ENCODE assay signal across 10 mouse cellular contexts in the genomic region with DNA sequence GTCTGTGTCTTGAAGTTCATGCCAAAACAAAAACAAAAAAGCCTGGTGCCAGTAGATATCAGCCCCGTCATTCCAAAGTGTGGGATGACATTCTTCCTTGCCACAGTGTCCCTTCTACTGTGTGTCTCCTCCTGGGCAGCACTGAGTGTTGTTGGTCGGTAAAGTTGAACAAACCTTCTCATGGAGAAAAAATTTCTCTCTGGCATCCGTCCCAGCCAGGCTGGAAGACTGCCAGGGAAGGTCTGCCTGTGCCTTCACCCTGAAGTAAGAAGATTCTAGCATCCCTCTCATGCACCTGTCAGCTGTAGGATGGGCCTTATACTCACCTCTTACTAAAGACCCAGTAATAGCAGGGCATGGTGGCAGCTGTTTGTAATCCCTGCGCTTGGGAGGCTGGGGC. TPM values are rescaled to one million over a fixed set of nuclear protein-coding genes. Genes with fewer than 3 reads are reported as not detected.
DNase-seq lines count a peak whose midpoint lies in the region; ATAC-seq and TF ChIP-seq lines count a peak whose summit lies in the region.
"Had no signal": no experiment of that assay in that cellular context is flagged by ENCODE, and none has a peak within 500 bp of the region (broad histone marks: within the 10 kb centered on the region; RNA-seq: fewer than 3 reads in every experiment).

No protein-coding gene starts in this region.

- H3K36me3 ChIP-seq in kidney, embryonic 16.5 days (ENCODE audit: insufficient read depth, low read length): no peaks in the 10 kb centered on the region
- H3K36me3 ChIP-seq in heart, postnatal 0 days (replicated peaks; ENCODE audit: control insufficient read depth, insufficient read depth, low read length): no peaks in the 10 kb centered on the region
- H3K36me3 ChIP-seq: liver, embryonic 13.5 days had no signal

- H3K4me3 ChIP-seq in kidney, embryonic 16.5 days (ENCODE audit: low read length): no peak overlapping the region
- H3K4me3 ChIP-seq in heart, postnatal 0 days (ENCODE audit: low read depth, low read length): no peak overlapping the region
- H3K4me3 ChIP-seq: liver, embryonic 13.5 days had no signal

- TF ChIP-seq EP300 in heart, postnatal 0 days (IDR thresholded peaks at IDR 0.05; ENCODE audit: low read depth): no peak

- no peaks in the 10 kb centered on the region for H3K9me3 ChIP-seq in kidney, embryonic 16.5 days (ENCODE audit: low read length)
- H3K9me3 ChIP-seq in heart, postnatal 0 days (replicated peaks; ENCODE audit: control insufficient read depth, low read length): no peaks in the 10 kb centered on the region
- H3K9me3 ChIP-seq: G1E; liver, embryonic 13.5 days had no signal

- no peak overlapping the region for H3K4me2 ChIP-seq in kidney, embryonic 16.5 days (replicated peaks; ENCODE audit: low read depth, low read length)
- H3K4me2 ChIP-seq in heart, postnatal 0 days (ENCODE audit: low read depth, low read length): no peak overlapping the region
- H3K4me2 ChIP-seq: liver, embryonic 13.5 days had no signal

- no peak for TF ChIP-seq CTCF in heart, postnatal 0 days (IDR thresholded peaks at IDR 0.05; ENCODE audit: low read depth)

- DNase-seq in kidney, adult 11 months: peak; percentile 66
- DNase-seq in adrenal gland, adult 2 months: peak; percentile 88
- DNase-seq in heart, postnatal 0 days (ENCODE audit: low spot score): peak; percentile 35
- peak; percentile 72 for DNase-seq in ovary, postnatal 36 days (ENCODE audit: low spot score)
- no peak for DNase-seq in embryo, embryonic 11 days
- no peak for DNase-seq in layer of hippocampus, postnatal 36 days
- DNase-seq: liver, embryonic 13.5 days had no signal

- H3K27ac ChIP-seq in kidney, embryonic 16.5 days (ENCODE audit: low read length): no peak overlapping the region
- H3K27ac ChIP-seq in heart, postnatal 0 days (ENCODE audit: low read depth): peak overlapping the region; percentile 56
- H3K27ac ChIP-seq: liver, embryonic 13.5 days had no signal

- peaks cover 14% of the 10 kb centered on the region for H3K4me1 ChIP-seq in kidney, embryonic 16.5 days (ENCODE audit: insufficient read depth, low read length)
- H3K4me1 ChIP-seq in heart, postnatal 0 days (ENCODE audit: control insufficient read depth, insufficient read depth): peaks cover 15% of the 10 kb centered on the region

- no peak for ATAC-seq in kidney, embryonic 16.5 days (ENCODE audit: low FRiP score, low TSS enrichment)
- ATAC-seq in heart, postnatal 0 days (ENCODE audit: insufficient read depth, low read depth): no peak
- ATAC-seq in megakaryocyte-erythroid progenitor cell, adult 5-6 weeks (replicated peaks; ENCODE audit: low FRiP score, low TSS enrichment, poor library complexity, severe bottlenecking): no peak

- H3K9ac ChIP-seq in kidney, embryonic 16.5 days (replicated peaks; ENCODE audit: low read length): no peak overlapping the region
- no peak overlapping the region for H3K9ac ChIP-seq in heart, postnatal 0 days (replicated peaks; ENCODE audit: low read depth, low read length)
- H3K9ac ChIP-seq: liver, embryonic 13.5 days had no signal

- no peaks in the 10 kb centered on the region for H3K27me3 ChIP-seq in kidney, embryonic 16.5 days (ENCODE audit: insufficient read depth, low read length)
- no peaks in the 10 kb centered on the region for H3K27me3 ChIP-seq in heart, postnatal 0 days (ENCODE audit: control insufficient read depth, insufficient read depth, low read length)
- H3K27me3 ChIP-seq: liver, embryonic 13.5 days had no signal

- 59% methylated on average over 4 of the region's 4 CpGs for WGBS in kidney, embryonic 16.5 days
- WGBS in heart, postnatal 0 days: 14% methylated on average over 4 of the region's 4 CpGs

RNA-seq across cellular contexts. Expression of a gene that starts 4.4 kb away (rescaled TPM):
- polyA plus RNA-seq in kidney, embryonic 16.5 days (2015; fragmentation: Nextera tagmentation; extraction: Ambion mirVana): 75.3 and 92.2 TPM in 2 replicates
- total RNA-seq in adrenal gland, adult 2 months (2021): 10 to 100 TPM; 72.2 to 88.9 TPM
- 5.4 and 8.1 TPM in 2 replicates for polyA plus RNA-seq in adrenal gland, adult 2 months (2012; rRNA removed)
- total RNA-seq in heart, postnatal 0 days (2014; rRNA removed; ENCODE audit: low replicate concordance): 4.4 and 39.0 TPM in 2 replicates
- polyA plus RNA-seq in heart, postnatal 0 days (2015; fragmentation: Nextera tagmentation; extraction: Ambion mirVana): 26.4 and 26.9 TPM in 2 replicates
- total RNA-seq in layer of hippocampus, postnatal 36 days (2021): 100 to 1,000 TPM in 1 of 2 experiments, 10 to 100 TPM in 1; 97.9 to 104 TPM
- total RNA-seq in megakaryocyte-erythroid progenitor cell, adult 5-6 weeks (2014; fragmentation: Nextera tagmentation): 59.4 and 92.4 TPM in 2 replicates
- 82.3 and 123 TPM in 2 replicates for total RNA-seq in megakaryocyte-erythroid progenitor cell, adult 5-6 weeks (2017)

RNA-seq across cellular contexts. Expression of a gene that starts 9.4 kb away (rescaled TPM):
- polyA plus RNA-seq in kidney, embryonic 16.5 days (2015; fragmentation: Nextera tagmentation; extraction: Ambion mirVana): 0.41 TPM in 1 of 2 replicates, not detected in the other
- total RNA-seq in adrenal gland, adult 2 months (2021): not detected
- not detected in 2 replicates for polyA plus RNA-seq in adrenal gland, adult 2 months (2012; rRNA removed)
- total RNA-seq in heart, postnatal 0 days (2014; rRNA removed; ENCODE audit: low replicate concordance): 0.31 and 3.5 TPM in 2 replicates
- polyA plus RNA-seq in heart, postnatal 0 days (2015; fragmentation: Nextera tagmentation; extraction: Ambion mirVana): 2.5 and 3.5 TPM in 2 replicates
- not detected for total RNA-seq in layer of hippocampus, postnatal 36 days (2021)
- total RNA-seq in megakaryocyte-erythroid progenitor cell, adult 5-6 weeks (2014; fragmentation: Nextera tagmentation): not detected in 2 replicates
- not detected in 2 replicates for total RNA-seq in megakaryocyte-erythroid progenitor cell, adult 5-6 weeks (2017)
- polyA plus RNA-seq: liver, embryonic 13.5 days had no signal

RNA-seq across cellular contexts. Expression of a gene that starts 25.9 kb away (rescaled TPM):
- 453 and 487 TPM in 2 replicates for polyA plus RNA-seq in kidney, embryonic 16.5 days (2015; fragmentation: Nextera tagmentation; extraction: Ambion mirVana)
- total RNA-seq in adrenal gland, adult 2 months (2021): 100 to 1,000 TPM; 138 to 155 TPM
- polyA plus RNA-seq in adrenal gland, adult 2 months (2012; rRNA removed): 99.6 and 110 TPM in 2 replicates
- 120 and 143 TPM in 2 replicates for total RNA-seq in heart, postnatal 0 days (2014; rRNA removed; ENCODE audit: low replicate concordance)
- polyA plus RNA-seq in heart, postnatal 0 days (2015; fragmentation: Nextera tagmentation; extraction: Ambion mirVana): 340 and 356 TPM in 2 replicates
- total RNA-seq in layer of hippocampus, postnatal 36 days (2021): 10 to 100 TPM; 80.9 to 90.9 TPM
- total RNA-seq in megakaryocyte-erythroid progenitor cell, adult 5-6 weeks (2014; fragmentation: Nextera tagmentation): 502 and 521 TPM in 2 replicates
- total RNA-seq in megakaryocyte-erythroid progenitor cell, adult 5-6 weeks (2017): 59.8 and 86.9 TPM in 2 replicates

RNA-seq across cellular contexts. Expression of a gene that starts 26.4 kb away (rescaled TPM):
- 61.7 and 62.2 TPM in 2 replicates for polyA plus RNA-seq in kidney, embryonic 16.5 days (2015; fragmentation: Nextera tagmentation; extraction: Ambion mirVana)
- 10 to 100 TPM; 22.5 to 23.7 TPM for total RNA-seq in adrenal gland, adult 2 months (2021)
- 22.2 and 27.2 TPM in 2 replicates for polyA plus RNA-seq in adrenal gland, adult 2 months (2012; rRNA removed)
- 37.9 and 40.6 TPM in 2 replicates for total RNA-seq in heart, postnatal 0 days (2014; rRNA removed; ENCODE audit: low replicate concordance)
- polyA plus RNA-seq in heart, postnatal 0 days (2015; fragmentation: Nextera tagmentation; extraction: Ambion mirVana): 33.5 and 37.5 TPM in 2 replicates
- total RNA-seq in layer of hippocampus, postnatal 36 days (2021): 10 to 100 TPM; 20.6 to 21.3 TPM
- 50.1 and 56.4 TPM in 2 replicates for total RNA-seq in megakaryocyte-erythroid progenitor cell, adult 5-6 weeks (2014; fragmentation: Nextera tagmentation)
- total RNA-seq in megakaryocyte-erythroid progenitor cell, adult 5-6 weeks (2017): 54.6 and 60.4 TPM in 2 replicates

RNA-seq across cellular contexts. Expression of a gene that starts 31.9 kb away (rescaled TPM):
- 226 and 236 TPM in 2 replicates for polyA plus RNA-seq in kidney, embryonic 16.5 days (2015; fragmentation: Nextera tagmentation; extraction: Ambion mirVana)
- total RNA-seq in adrenal gland, adult 2 months (2021): 100 to 1,000 TPM; 273 to 290 TPM
- polyA plus RNA-seq in adrenal gland, adult 2 months (2012; rRNA removed): 127 and 159 TPM in 2 replicates
- 169 and 171 TPM in 2 replicates for total RNA-seq in heart, postnatal 0 days (2014; rRNA removed; ENCODE audit: low replicate concordance)
- polyA plus RNA-seq in heart, postnatal 0 days (2015; fragmentation: Nextera tagmentation; extraction: Ambion mirVana): 328 and 338 TPM in 2 replicates
- 100 to 1,000 TPM; 291 to 298 TPM for total RNA-seq in layer of hippocampus, postnatal 36 days (2021)
- total RNA-seq in megakaryocyte-erythroid progenitor cell, adult 5-6 weeks (2014; fragmentation: Nextera tagmentation): 167 and 178 TPM in 2 replicates
- total RNA-seq in megakaryocyte-erythroid progenitor cell, adult 5-6 weeks (2017): 102 and 143 TPM in 2 replicates

Comparison
In these comparisons a context has a peak if more than half of its experiments do, and no peak if none do; other contexts are left out.
1. DNase-seq: peak in kidney, adult 11 months (single experiment), adrenal gland, adult 2 months (single experiment), heart, postnatal 0 days (single experiment) and ovary, postnatal 36 days (single experiment); none in embryo, embryonic 11 days (single experiment) and layer of hippocampus, postnatal 36 days (0 of 2).